Mouse (Mus musculus): ENCODE measurements around the gene Tnfaip8l1.

The Tnfaip8l1 gene

GRCm38 (mm10) chr17:56183658-56184103 is 21.4 kb downstream of the Tnfaip8l1 start, which contains the start of gene Mydgf:
Mydgf (minus strand) TSS chr17:56183920.
- DNase-seq, result peak; percentile 98

DNA sequence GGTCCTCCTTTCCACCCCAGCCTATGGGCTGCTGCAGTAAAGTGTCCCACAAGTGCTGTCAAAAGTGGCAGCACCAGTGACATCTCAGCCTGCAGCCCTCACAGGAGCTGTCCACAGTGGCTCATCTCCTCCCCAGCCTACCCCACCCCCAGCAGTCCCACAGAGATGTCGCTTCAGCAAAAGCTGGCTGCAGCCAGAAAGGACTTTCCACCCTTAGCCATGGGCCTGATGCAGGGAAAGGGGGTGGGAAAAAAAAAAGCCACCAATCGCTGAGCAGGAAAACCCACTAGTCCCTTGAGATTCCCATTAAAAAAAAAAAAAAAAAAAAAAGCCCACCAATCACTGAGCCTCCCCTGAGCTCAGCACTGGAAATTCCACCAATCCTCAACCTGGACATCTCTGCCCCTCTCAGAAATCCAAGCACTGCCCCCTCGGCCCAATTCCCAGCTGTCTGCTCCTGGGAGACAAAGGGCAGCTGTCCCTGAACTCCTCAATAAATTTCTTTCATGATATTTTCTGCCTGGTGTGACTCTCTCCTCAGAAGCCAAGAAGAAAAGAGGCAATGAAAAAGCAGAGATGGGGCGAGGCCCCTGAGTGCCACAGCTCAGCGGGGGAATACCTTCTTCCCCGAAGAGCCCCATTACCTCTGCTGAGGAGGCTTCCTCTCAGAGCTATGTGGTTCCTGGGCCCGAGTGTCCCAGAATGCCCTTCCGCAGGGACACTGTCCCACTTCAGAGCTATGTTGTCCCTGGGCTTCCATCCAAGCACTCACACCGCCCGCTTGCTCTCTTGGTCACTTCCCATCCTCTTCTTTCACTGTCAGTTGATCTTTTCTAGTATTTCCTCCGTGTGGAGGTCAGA is 23.2 kb downstream of the Tnfaip8l1 start:
- DNase-seq, result peak; percentile 78

DNA sequence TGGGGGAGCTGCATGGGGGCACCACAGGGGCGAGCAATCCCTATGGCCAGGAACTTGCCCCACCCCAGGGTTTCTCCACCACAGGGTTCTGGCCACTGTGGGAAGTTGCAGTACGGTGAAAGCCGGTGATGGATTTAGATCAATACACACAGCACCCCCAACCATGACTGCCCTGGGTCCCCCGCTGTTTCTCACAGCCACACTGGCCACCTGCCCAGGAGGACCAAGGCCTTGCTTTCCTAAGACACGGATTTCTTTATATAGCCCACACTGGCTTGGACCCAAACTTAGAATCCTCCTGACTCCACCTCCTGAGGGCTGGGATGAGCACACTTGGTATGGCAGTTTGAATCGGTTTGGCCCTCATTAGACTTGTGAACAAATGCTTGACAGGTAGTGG is 29.0 kb downstream of the Tnfaip8l1 start:
- DNase-seq, result no peak

DNA sequence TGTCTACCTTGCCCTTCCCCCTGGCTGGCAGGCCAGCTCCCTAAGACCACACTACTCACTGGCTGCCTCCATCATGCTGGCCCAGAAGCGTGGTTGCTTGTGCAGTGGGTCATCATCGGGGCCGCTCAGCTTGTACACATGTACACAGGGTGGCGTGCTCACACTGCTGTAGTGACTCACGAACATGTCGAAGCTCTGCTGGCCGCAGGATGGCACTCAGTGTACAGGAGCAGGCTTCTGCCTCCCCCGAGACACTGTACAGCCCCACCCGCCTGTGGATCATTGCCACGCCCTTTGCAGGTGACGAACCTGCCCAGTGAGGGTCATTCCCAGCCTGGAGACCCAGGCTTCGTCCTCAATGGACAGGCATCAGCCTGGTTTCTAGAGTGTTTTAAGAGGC is 32.1 kb downstream of the Tnfaip8l1 start:
- no peak for DNase-seq

- DNase-seq, result no peak
Observed at GRCm38 (mm10) chr17:56194765-56195164, 32.5 kb downstream of the Tnfaip8l1 start.

DNA sequence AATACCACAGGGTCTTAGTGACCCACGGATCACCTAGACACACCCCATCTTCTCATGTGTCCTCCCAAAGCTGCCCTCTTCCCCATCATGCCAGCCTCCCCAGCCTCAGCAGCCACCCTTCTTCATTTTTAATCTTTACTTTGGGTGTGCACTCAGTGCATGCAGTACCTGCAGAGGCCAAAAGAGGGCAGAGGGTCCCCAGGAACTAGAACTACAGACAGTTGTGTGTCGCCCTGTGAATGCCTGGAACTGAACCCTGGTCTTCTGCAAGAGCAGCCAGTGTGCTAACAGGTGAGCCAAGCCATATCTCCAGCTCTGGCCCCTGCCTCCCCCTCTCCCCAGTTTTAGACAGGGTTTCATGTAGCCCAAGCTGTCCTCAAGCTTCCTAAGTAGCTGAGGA is 34.6 kb downstream of the Tnfaip8l1 start:
- peak; percentile 39 for DNase-seq

- no peak for DNase-seq
Observed at GRCm38 (mm10) chr17:56200586-56200985, 38.3 kb downstream of the Tnfaip8l1 start.

GRCm38 (mm10) chr17:56201642-56202041 is 39.4 kb downstream of the Tnfaip8l1 start:
- no peak for DNase-seq

DNA sequence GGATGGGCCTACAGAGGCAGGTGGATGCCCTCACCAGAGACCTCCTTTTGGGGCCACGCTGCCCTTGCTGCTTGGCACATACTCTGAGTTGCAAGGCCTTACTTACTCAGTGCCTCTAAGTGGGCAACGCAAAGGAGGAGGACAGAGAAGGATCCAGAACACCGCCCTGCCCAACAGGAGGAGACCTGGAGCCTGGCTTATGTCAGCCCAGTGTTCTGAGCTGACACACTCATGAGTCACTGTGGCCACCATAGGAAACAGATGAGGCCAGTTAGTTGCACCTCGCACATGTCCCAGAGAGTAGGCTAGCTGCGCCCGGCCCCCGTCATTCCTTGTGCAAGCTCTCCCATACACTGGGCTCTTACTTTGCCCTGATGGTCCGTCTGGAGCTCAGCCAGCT is 40.2 kb downstream of the Tnfaip8l1 start:
- no peak for DNase-seq

- DNase-seq, result peak; percentile 35
Observed at GRCm38 (mm10) chr17:56203729-56204128, 41.5 kb downstream of the Tnfaip8l1 start.

DNA sequence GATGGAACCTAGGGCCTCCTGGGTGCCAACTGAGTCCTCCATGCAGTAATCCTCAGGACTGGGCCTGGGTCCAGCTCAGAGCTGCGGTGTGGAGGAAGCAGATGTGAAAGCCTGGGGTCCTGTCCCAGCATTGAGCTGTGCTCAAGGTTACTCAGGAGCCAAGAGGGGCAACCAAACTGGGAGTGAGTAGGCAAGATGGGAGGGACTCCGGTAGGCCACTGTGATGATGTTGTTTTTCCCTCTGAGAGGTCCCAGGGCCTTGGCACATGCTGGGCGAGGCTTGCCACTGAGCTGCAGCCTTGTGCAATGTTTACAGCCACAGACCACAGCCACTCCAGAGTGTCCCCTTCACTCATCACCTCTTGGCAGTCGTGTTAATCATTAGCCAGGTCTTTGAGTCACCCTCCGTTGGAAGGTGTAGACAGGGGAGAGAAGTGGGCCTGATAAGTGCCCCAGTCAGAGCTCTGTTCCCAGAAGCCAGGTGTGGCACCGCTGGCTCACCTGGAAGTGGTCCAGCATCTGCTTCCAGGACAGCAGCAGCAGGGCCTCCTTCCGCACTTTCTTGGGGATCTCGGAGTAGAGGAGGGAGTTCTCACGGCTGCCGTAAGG is 44.1 kb downstream of the Tnfaip8l1 start:
- peak; percentile 93 for DNase-seq

DNA sequence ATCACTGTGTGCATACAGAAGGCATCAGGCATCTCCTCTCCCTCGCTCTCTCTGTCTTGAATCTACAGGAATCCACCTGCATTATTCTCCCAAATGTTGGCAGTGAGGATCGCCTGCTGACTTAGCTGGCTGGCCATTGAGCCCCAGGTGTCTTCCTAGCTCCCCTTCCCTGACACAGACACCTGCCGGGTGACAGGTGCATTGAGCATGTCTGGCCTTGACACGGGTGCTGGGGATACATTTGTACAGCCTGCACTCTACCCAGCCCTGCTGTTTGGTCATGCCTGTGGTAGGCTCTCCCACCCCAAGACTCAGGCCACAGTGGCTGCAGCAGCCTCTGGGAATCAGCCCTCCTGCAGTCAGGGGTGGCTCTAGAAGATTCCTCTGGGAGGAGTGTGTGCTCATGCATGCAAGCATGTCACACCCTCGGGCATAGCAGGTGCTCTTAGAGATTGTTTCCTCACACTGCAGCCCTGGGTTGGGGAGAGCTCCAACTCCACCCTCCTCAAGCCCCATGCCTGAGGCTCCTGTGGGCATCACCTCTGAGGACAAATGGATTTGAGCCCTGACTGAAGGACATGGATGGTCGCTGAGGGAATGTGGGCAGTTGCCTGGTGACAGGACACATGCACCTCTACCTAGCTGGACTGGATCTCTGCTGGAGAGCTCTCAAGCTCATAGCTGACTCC is 44.9 kb downstream of the Tnfaip8l1 start:
- no peak for DNase-seq

DNA sequence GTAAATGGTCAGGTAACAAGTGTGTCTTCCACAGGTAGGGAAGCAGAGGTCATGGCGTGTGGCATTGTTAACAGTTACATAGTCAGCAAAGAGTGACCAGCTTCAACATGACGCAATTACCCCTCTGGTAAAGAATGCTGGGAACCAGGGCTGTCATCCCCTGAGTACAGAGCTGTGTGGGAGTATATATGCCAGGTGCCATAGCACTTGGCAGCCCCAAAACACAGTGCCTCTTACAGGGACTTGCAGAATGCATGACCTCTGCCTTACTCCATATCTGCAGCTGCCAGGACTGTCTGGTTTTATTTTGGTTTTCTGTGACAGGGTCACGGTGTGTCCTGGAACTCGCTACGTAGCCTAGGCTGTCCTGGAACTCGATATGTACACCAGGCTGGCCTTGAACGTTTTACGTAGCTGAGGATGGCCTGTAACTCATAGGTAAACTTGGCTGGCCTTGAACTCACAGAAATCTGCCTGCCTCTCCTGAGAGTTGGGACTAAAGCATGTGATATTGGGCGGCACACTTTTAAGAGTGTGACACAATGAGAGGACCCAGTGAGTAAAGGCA is 45.8 kb downstream of the Tnfaip8l1 start:
- no peak for DNase-seq

DNA sequence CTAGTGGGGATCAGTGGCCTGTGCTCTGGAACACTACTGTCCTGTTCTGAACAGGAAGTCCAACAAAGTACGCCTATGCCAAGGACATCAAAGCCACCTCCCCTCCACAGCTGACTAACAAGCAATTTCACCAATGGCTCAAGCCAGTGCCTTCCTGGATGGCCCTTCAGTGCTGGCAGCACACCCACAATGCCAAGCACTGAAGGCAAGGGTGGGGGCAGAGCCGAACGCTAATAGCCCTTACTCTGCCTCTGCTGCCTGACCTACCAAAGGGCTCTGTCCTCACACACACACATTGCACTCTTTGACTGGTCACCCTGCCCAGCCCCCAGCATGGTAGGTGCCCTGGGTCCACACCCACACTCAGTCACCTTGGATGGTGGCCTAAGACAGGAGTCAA is 46.5 kb downstream of the Tnfaip8l1 start:
- peak; percentile 88 for DNase-seq

DNA sequence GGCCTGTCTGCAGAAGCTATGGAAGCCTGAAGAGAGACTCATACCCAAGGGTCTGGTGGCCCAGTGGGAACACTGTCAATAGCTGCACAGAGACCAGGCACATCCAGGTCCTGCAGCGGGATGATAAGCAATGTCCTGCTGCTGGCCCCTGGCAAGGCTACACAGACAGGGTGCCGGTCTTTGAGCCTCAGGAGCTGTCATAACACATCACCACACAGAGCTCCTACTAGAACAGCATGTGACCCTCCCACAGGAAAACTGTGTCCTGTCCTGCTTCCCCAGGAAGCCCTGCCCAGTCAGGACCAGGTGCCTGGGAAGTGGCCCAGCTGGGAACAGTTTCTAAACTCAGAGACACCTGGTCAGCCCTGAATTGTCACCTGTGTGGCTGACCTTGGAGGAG is 48.8 kb downstream of the Tnfaip8l1 start:
- DNase-seq, result no peak

DNA sequence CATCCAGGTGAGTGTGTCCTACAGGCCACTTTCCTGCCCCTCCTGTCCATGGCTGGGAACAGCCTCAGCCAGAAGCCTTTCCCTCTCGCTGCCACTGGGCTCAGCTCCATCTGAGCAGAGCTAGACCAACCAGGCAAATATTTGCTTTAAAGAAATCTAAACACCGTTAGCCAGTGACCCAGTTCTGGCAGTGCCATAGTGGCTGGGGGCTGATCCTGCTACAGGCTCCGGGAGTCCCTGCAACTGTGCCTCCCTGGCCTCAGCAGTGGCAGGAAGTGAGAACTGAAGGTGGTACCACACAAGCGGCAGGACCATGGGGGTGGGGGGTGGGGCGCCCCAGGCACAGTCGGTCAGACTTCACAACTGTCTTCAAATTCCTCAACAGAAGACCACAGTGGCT is 50.4 kb downstream of the Tnfaip8l1 start:
- peak; percentile 51 for DNase-seq

GRCm38 (mm10) chr17:56214229-56214628 is 52.0 kb downstream of the Tnfaip8l1 start:
- no peak for DNase-seq

DNA sequence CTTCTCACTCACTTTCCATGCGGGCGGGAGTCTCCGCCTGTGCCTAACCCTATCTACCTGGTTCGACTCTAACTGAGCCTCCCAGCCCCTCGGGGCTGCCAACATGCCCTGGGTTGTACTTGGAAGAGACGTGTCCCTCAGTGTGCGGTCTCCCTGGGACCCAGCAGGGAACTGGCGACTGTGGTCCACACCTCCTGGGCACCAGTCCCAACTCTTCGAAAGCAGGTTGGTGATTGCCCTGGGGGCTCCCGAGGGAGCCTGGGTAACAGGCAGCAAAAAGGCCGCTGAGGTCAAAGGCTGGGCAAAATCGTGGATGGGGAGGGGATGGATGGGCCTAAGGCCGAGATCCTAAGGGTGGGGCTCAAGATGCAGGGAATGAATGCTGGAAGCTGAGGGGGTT is 55.4 kb downstream of the Tnfaip8l1 start:
- DNase-seq, result peak; percentile 17

DNA sequence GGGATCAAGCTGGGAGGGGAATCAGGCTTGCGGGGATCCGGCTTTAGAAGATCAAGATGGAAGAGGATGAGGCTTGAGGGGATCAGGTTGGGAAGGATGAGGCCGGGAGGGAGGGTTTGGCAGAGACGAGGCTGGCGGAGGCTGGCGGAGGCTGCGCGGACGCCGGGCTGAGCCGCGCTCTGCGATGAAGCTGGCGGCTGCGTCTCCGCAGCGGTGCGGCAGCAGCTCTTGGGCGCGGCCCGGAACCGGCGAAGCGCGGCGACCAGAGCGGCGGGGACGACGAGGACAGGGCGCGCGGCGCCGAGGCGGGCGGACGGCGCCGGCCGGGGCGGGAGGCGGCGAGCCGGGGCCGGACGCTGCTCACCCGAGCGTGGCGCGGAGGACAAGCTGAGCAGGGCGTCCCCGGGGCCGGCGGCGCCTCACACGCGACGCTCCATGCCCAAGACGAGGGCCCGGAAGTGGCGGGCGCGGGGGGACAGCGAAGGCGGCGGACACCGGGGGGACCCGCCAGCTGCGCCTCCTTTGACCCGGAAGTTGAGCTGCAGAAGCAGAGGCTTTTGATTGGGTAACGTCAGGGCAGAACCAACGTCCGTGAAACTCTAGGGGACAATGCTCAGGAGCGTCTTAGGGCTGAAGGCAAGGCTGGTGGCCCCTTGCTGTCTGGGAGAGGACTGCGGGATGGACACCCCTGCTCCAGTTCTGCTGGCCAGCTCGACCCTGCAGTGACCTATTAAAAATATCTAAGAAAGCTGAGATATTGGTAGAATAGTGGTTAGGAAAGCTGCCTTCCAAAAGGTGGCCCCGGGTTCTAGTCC is 56.3 kb downstream of the Tnfaip8l1 start, which contains the start of gene Dpp9:
Gene Dpp9 (minus strand): TSS at position 529 of the 815 bp plus-strand sequence.
- peak; percentile 95 for DNase-seq

DNA sequence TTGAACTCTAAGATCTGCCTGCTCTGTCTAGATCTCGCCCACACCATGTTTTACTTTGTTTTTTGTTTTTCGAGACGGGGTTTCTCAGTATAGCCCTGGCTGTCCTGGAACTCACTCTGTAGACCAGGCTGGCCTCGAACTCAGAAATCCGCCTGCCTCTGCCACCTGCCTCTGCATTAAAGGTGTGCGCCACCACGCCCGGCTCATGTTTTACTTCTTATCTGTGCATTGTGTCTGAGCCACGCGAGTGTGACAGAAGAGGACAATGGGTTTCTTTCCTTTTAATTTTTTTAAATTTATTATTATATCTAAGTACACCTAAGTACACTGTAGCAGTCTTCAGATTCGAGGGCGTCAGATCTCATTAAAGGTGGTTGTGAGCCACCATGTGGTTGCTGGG is 57.0 kb downstream of the Tnfaip8l1 start:
- peak; percentile 23 for DNase-seq

DNA sequence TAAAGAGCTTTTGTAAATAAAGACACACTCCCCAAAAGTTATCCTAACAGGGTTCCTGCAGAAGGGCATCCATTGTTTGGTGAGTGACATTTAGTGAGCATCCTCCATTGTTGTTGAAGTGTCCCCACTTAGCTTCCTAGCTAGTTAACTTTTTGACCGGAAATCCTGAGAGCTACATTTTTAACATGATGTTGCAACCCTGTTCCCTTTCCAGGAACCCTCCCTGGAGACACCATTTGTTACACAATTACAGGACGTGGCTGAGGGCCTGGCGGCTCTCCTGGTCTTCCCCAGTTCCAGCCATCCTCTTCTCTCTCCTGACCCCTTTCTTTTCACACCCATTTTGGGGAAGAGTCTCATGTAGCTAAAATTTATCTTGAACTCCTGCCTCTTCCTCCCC is 57.5 kb downstream of the Tnfaip8l1 start:
- peak; percentile 84 for DNase-seq
